Mouse (Mus musculus) lung, embryonic 15.5 days (tissue): ENCODE measurements around the gene Hltf. TPM values are rescaled to one million over a fixed set of nuclear protein-coding genes. Genes with fewer than 3 reads are reported as not detected.
A peak's percentile ranks its signal among the peaks of the same experiment; 100 is the strongest.

Experiments used
- ATAC-seq: fragments of 200-750 bp; cut with Nextera tagmentation; 2 replicates; pipeline ENCODE4 v1.8.0; 2017; ENCODE audit warnings: moderate number of reproducible peaks, borderline replicate concordance; ENCODE audit not compliant: low FRiP score, low TSS enrichment; ENCODE audit errors: extremely low read depth
- H3K27ac ChIP-seq: fragments of 300-500 bp; sonication (generic); 2 replicates; pipeline ENCODE4 v1.5.1; 2015; ENCODE audit warnings: moderate library complexity, mild to moderate bottlenecking, inconsistent platforms
- H3K27me3 ChIP-seq: fragments of 300-500 bp; sonication (generic); 2 replicates; pipeline ENCODE4 v1.6.1; 2015; ENCODE audit warnings: inconsistent platforms
- H3K36me3 ChIP-seq: fragments of 300-500 bp; sonication (generic); 2 replicates; pipeline ENCODE4 v1.6.1; 2015; ENCODE audit warnings: inconsistent platforms
- H3K4me1 ChIP-seq: fragments of 300-500 bp; sonication (generic); 2 replicates; pipeline ENCODE4 v1.6.1; 2015; ENCODE audit warnings: inconsistent platforms
- H3K4me2 ChIP-seq: fragments of 300-500 bp; sonication (generic); 2 replicates; pipeline ENCODE4 v1.6.1; 2015; ENCODE audit warnings: inconsistent platforms, mild to moderate bottlenecking, moderate library complexity
- H3K4me3 ChIP-seq: fragments of 300-500 bp; sonication (generic); 2 replicates; pipeline ENCODE4 v1.5.1; 2015; ENCODE audit warnings: mild to moderate bottlenecking, inconsistent platforms
- H3K9ac ChIP-seq: fragments of 300-500 bp; sonication (generic); 2 replicates; pipeline ENCODE4 v1.6.1; 2015; ENCODE audit warnings: inconsistent platforms
- H3K9me3 ChIP-seq: fragments of 300-500 bp; sonication (generic); 2 replicates; pipeline ENCODE4 v1.6.1; 2016; ENCODE audit warnings: inconsistent platforms
- WGBS: fragments of 180-500 bp; shearing (Covaris S2); methylation state at CpG from one replicate; pipeline ENCODE4 v1.1.7; 2015; 5-methylcytosine and 5-hydroxymethylcytosine counted together
- polyA plus RNA-seq: library from polyadenylated mRNA; unstranded; fragments of >200 nt; fragmentation: Nextera tagmentation; extraction: Ambion mirVana; gene quantifications from 2 replicates; pipeline ENCODE4 v1.2.1, GENCODE M21; 2015

The Hltf gene
- polyA plus RNA-seq, 1 experiment from 2014 or later: 21.9 TPM

DNA sequence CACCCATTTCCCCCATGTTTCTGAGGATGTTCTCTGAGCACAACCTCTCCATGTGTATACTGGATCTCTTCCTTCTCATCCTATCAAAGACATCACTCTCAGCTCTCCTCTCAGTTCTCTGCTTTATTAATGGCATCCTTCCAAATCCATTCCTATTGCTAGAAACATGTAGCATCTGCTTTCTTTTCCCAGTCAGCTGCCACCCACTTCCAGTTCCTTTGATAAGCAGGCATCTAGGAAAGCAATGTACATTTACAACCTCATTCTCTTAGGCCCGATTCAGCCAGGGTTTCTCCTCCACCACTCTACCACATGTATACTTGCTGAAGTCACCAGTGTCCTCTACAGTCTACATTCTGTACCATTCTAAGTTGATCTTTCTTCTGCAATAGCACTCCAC is 76.1 kb downstream of the Hltf start:
- Histone ChIP-seq H3K4me1 (peaks cover 38% of the 10 kb centered on the region), H3K9ac (no peak overlapping the region), H3K27me3 (no peaks in the 10 kb centered on the region), H3K36me3 (peaks cover 34% of the 10 kb centered on the region), H3K4me3 (no peak overlapping the region), H3K9me3 (no peaks in the 10 kb centered on the region), H3K4me2 (no peak overlapping the region), H3K27ac (peak overlapping the region; percentile 84)
- 39% methylated on average over 1 of the region's 1 CpGs for WGBS
- ATAC-seq: 0 out of 2 replicates have a peak, but pooled peaks have one; percentile 12

DNA sequence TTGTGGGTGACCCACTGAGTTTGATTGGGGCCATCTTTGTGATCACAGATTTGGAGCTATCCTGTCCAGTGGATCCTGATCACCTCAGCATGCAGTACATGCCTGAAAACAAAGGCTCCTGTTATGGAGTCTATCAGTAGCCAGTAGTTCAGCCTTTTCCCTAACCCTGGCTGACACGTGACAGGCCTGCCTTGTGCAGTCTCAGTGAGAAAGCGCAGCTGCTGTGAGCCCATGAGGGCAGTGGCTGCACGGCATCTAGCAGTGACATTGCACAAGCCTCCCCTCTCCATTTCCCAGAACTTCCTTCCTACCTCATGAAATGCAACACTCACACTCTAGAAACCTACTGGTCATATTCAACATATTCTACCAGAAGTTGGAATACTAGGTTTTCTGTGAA is 76.9 kb downstream of the Hltf start:
- H3K36me3 ChIP-seq: peaks cover 33% of the 10 kb centered on the region
- H3K27me3 ChIP-seq: no peaks in the 10 kb centered on the region
- 0 out of 2 replicates have a peak, but pooled peaks have one; percentile 21 for ATAC-seq
- H3K9me3 ChIP-seq: no peaks in the 10 kb centered on the region
- H3K9ac ChIP-seq: no peak overlapping the region
- H3K4me3 ChIP-seq: no peak overlapping the region
- peaks cover 38% of the 10 kb centered on the region for H3K4me1 ChIP-seq
- H3K27ac ChIP-seq: peak overlapping the region; percentile 84
- 59% methylated on average over 3 of the region's 3 CpGs for WGBS
- H3K4me2 ChIP-seq: no peak overlapping the region

DNA sequence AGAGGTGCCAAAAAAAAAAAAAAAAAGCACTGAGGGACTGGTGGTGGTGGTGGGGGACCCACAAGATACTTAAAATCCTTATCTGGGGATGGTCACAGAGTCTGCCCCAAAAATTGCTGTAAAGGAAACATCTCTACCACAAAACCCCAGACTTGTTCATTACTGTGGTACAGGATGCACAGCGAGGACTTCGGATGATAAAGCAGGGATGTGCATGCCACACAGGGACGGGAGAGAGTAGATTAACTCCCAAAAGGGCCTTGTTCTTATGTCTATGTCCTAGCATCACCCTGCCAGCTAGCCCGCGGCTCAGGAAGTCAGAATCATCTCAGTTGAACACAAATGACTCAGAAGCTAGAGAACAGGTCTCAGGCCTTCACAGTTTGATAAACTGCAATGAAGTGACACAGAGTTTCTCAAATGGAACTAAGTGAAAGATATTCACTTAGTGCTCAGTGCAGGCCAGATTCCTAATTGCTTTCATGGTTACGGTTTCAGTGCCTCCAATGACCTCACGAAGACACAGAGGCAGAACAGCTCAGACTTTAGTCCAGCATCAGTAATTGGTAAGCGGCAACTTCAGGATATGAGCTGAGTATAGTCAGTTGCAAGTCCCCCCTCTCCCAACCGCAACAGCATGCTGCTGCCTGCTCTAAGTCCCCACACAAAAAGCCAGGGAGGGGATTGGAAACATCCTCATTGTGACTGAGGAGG is 79.4 kb downstream of the Hltf start:
- Histone ChIP-seq H3K27ac (no peak overlapping the region), H3K9me3 (no peaks in the 10 kb centered on the region), H3K27me3 (no peaks in the 10 kb centered on the region), H3K9ac (no peak overlapping the region), H3K4me3 (no peak overlapping the region), H3K4me2 (no peak overlapping the region), H3K36me3 (peaks cover 42% of the 10 kb centered on the region), H3K4me1 (peaks cover 32% of the 10 kb centered on the region)
- 90% methylated on average over 9 of the region's 9 CpGs for WGBS
- no peak for ATAC-seq

DNA sequence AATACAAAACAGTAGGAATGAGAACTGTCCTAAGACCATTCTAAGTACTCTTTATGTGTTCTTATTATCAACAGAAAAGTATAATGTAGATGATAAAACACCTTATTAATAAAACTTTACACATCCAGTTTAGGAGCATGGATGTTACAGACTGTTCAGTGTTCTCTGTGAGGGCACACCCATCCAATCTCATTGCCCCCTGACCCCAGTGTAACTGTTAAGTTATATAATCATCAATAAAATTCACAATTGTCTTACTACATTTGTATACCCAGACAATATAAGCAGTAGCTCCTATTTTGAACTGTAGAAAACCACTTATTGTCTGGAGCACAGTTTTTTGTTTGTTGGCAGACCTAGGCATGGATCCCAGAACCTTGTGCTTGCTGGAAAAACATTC is 83.6 kb downstream of the Hltf start:
- peaks cover 42% of the 10 kb centered on the region for H3K36me3 ChIP-seq
- H3K9ac ChIP-seq: no peak overlapping the region
- no peak overlapping the region for H3K4me3 ChIP-seq
- H3K9me3 ChIP-seq: no peaks in the 10 kb centered on the region
- ATAC-seq: no peak
- peaks cover 12% of the 10 kb centered on the region for H3K4me1 ChIP-seq
- no peak overlapping the region for H3K27ac ChIP-seq
- H3K4me2 ChIP-seq: no peak overlapping the region
- no peaks in the 10 kb centered on the region for H3K27me3 ChIP-seq

DNA sequence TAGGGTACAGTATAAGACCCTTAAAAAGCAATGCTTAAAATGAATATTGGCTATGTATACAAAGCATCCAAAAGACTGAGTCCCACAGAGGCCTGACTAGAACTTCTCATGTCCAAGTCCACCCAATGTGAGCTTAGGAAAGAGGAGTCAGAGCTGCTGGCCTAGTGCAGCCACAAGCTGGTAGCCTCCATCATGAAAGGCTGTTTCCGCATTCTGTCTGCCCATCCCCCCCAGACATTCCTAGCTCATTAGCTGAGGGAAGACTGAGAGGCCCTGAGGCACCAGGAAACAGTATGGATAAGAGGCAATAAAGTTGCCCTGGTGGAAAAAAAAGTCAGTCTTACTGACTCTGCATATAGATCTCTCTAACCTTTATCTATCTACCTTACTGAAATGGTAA is 84.1 kb downstream of the Hltf start:
- ATAC-seq: no peak
- no peak overlapping the region for H3K9ac ChIP-seq
- WGBS: 33% methylated on average over 1 of the region's 1 CpGs
- H3K36me3 ChIP-seq: peaks cover 40% of the 10 kb centered on the region
- no peaks in the 10 kb centered on the region for H3K9me3 ChIP-seq
- H3K4me1 ChIP-seq: peaks cover 14% of the 10 kb centered on the region
- no peak overlapping the region for H3K27ac ChIP-seq
- H3K27me3 ChIP-seq: no peaks in the 10 kb centered on the region
- H3K4me3 ChIP-seq: no peak overlapping the region
- no peak overlapping the region for H3K4me2 ChIP-seq

DNA sequence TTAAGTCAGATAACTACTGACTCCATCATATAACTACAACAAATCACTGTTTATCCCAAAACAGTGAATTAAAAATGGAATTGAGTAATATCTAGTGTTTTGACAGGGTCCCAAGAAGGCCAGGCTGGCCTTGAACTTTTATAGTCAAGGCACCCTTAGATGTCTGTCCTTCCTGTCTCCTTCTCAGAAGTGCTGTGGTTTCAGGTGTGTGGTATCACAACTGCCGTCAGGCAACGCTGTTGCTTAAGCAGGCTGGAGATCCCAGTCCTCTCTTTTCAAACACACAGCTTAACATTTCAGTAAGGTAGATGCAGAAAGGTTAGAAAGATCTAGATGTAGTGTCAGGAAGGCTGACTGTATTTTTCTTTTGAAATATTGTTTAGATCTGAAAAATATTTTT is 84.5 kb downstream of the Hltf start:
- H3K27ac ChIP-seq: no peak overlapping the region
- no peak for ATAC-seq
- peaks cover 15% of the 10 kb centered on the region for H3K4me1 ChIP-seq
- peaks cover 40% of the 10 kb centered on the region for H3K36me3 ChIP-seq
- WGBS: 80% methylated on average over 2 of the region's 2 CpGs
- H3K27me3 ChIP-seq: no peaks in the 10 kb centered on the region
- no peak overlapping the region for H3K4me3 ChIP-seq
- H3K4me2 ChIP-seq: no peak overlapping the region
- no peak overlapping the region for H3K9ac ChIP-seq
- H3K9me3 ChIP-seq: no peaks in the 10 kb centered on the region

DNA sequence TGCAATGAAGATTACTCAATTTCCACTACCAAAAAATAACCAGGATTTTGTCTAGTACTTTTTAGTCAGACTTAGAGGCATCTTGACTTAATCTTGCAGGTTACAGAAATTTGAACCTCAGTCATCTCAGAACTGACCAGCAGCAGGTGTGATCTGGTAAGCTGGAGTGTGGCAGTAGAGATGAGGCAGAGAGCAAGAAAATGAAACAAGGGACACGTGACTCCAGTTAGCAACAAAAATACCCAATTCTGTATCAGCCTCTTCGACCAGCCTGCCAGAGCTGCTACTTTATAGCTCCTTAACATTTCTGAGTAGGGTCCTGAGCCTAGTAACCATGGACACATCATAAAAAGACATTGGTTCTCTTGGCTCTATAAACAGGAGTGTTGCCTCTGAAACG is 85.0 kb downstream of the Hltf start:
- Histone ChIP-seq H3K9me3 (no peaks in the 10 kb centered on the region), H3K27ac (no peak overlapping the region), H3K4me2 (no peak overlapping the region), H3K27me3 (no peaks in the 10 kb centered on the region), H3K4me3 (no peak overlapping the region), H3K9ac (no peak overlapping the region), H3K36me3 (peaks cover 38% of the 10 kb centered on the region), H3K4me1 (peaks cover 17% of the 10 kb centered on the region)
- 65% methylated on average over 3 of the region's 3 CpGs for WGBS
- no peak for ATAC-seq

DNA sequence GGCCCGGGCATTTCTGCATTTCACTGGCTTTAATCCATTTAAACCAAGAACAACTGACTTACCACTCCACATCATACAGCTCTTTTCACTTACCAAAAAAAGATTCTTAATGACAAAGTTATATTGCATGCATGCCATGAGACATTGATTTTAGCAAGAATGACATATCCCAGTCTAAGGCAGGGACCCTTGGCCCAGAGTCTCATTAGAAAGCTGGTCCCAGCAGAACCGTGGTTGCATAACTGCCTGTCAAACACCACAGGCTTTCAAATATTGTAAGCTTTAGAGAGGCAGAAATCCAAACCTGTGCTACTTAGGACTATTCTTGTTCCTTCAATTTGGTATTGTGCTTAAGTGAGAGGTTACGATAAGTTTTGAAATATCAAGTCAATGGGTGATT is 86.1 kb downstream of the Hltf start:
- no peak for ATAC-seq
- Histone ChIP-seq H3K4me3 (no peak overlapping the region), H3K27me3 (no peaks in the 10 kb centered on the region), H3K9ac (no peak overlapping the region), H3K27ac (no peak overlapping the region), H3K4me1 (peaks cover 23% of the 10 kb centered on the region), H3K36me3 (peaks cover 41% of the 10 kb centered on the region), H3K9me3 (no peaks in the 10 kb centered on the region), H3K4me2 (no peak overlapping the region)
- 69% methylated on average over 3 of the region's 3 CpGs for WGBS

DNA sequence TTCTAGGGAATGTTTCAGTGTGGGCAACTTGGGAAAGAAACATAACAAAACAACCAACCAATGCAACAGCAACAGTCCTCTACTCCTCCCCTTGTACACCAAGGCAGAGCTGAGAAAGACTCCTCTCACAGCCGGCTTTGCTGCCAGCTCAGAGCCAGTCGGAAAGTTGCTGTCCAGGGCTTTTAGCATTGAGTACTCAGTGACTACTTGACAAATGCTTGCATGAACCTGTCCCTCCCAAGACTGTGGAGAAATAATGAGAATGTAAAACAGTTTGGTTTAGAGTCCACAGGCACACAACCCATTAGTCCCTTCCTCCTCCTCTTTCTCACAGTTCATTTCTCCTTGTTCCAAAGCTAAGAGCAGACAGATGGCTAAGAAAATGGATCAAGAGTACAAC is 86.8 kb downstream of the Hltf start:
- peaks cover 39% of the 10 kb centered on the region for H3K36me3 ChIP-seq
- H3K4me1 ChIP-seq: peaks cover 24% of the 10 kb centered on the region
- WGBS: 16% methylated on average over 2 of the region's 2 CpGs
- no peak overlapping the region for H3K4me2 ChIP-seq
- H3K9me3 ChIP-seq: no peaks in the 10 kb centered on the region
- H3K27me3 ChIP-seq: no peaks in the 10 kb centered on the region
- no peak overlapping the region for H3K4me3 ChIP-seq
- H3K9ac ChIP-seq: no peak overlapping the region
- 0 out of 2 replicates have a peak, but pooled peaks have one; percentile 20 for ATAC-seq
- no peak overlapping the region for H3K27ac ChIP-seq

DNA sequence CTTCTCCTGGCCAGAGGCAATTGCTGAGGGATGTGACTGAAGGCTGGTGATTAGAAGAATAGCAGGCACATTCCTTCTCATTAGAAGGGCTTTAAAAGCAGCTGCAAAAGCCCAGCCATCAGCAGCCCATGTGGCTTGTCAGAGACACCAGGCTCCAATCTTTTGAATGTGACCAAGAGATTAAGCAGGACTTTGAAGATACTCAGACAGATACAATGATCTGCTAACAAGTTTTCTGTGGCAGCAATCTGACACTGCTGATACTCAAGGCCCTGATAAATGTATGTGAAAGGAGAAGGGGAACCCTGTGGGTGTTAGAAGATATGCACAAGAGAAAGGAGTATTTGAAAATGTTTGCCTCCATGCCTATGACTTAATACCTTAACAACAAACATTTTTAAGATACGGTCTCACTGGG is 88.1 kb downstream of the Hltf start:
- H3K36me3 ChIP-seq: peaks cover 38% of the 10 kb centered on the region
- ATAC-seq: peak; percentile 87
- peak overlapping the region; percentile 50; the same call in 1 of the 2 replicates for H3K27ac ChIP-seq
- no peaks in the 10 kb centered on the region for H3K9me3 ChIP-seq
- no peak overlapping the region for H3K4me3 ChIP-seq
- H3K27me3 ChIP-seq: no peaks in the 10 kb centered on the region
- no peak overlapping the region for H3K9ac ChIP-seq
- WGBS: 39% methylated on average over 1 of the region's 1 CpGs
- no peak overlapping the region for H3K4me2 ChIP-seq
- H3K4me1 ChIP-seq: peaks cover 24% of the 10 kb centered on the region

DNA sequence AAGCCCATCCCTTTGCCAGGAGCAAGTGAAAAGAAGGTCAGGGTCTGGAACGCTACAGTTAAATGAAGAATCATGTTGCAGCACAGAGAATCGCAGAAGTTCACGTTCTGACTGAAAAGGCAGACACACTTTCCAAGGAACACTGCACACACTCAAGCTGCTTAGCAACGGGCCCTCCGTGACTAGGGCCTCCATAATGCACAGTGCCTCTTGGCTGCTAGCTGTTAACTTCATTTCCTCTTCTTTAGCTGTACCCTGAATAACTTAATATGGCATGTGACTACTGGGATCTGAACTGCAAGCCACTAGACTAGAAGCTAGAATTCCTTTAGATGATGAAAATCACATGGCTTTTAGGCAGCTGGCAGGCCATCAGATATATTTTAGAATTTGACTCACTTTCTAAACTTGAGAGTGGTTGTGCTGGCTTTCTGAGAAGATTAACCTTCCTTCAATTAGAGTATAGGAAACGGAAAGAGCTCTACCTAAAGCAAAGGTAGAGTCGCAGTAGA is 89.3 kb downstream of the Hltf start:
- Histone ChIP-seq H3K27ac (no peak overlapping the region), H3K36me3 (peaks cover 34% of the 10 kb centered on the region), H3K9me3 (no peaks in the 10 kb centered on the region), H3K4me2 (no peak overlapping the region), H3K27me3 (no peaks in the 10 kb centered on the region), H3K4me1 (peaks cover 20% of the 10 kb centered on the region), H3K4me3 (no peak overlapping the region), H3K9ac (no peak overlapping the region)
- ATAC-seq: no peak
- 45% methylated on average over 7 of the region's 7 CpGs for WGBS

DNA sequence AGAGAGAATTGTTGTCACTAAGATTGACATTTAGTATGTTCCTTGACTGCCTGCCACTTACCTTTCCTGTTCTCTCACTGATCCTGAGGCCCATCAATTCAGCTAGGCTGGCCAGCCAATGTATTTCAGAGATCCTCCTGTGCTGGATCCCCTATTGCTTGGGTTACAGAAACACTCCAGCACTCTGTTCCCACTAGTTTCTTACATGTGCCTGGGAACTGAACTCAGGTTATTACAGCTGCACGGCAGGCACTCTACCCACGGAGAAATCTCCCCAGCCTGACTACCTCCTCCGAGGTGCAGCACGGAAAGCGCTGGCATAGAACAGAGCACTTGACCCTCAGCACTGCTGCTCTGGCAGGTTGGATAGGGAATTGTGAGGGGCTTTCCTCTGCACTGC is 90.0 kb downstream of the Hltf start:
- no peak for ATAC-seq
- Histone ChIP-seq H3K4me2 (no peak overlapping the region), H3K4me3 (no peak overlapping the region), H3K36me3 (peaks cover 31% of the 10 kb centered on the region), H3K27ac (no peak overlapping the region), H3K27me3 (no peaks in the 10 kb centered on the region), H3K4me1 (peaks cover 18% of the 10 kb centered on the region), H3K9ac (no peak overlapping the region), H3K9me3 (no peaks in the 10 kb centered on the region)
- 80% methylated on average over 5 of the region's 5 CpGs for WGBS
